Mouse (Mus musculus) heart, postnatal 0 days (tissue): Measurements from ENCODE around the gene Ddx27. TPM values are rescaled to one million over a fixed set of nuclear protein-coding genes. Genes with fewer than 3 reads are reported as not detected.

Experiments
- ATAC-seq: fragments of 200-750 bp; cut with Nextera tagmentation; 2 replicates; pipeline ENCODE4 v1.8.0; 2017; ENCODE audit warnings: low read depth, moderate number of reproducible peaks, moderate library complexity; ENCODE audit not compliant: insufficient read depth
- DNase-seq: peaks from one replicate; pipeline ENCODE4 v3.0.0-alpha.2; 2016; ENCODE audit warnings: low spot score
- H3K27ac ChIP-seq: fragments of 300-500 bp; sonication (generic); 2 replicates; pipeline ENCODE4 v1.5.1; 2014; ENCODE audit warnings: low read depth, mild to moderate bottlenecking
- H3K27me3 ChIP-seq: fragments of 300-500 bp; sonication (generic); 2 replicates; pipeline ENCODE4 v1.6.1; 2014; ENCODE audit warnings: low read length, mixed read lengths; ENCODE audit not compliant: control insufficient read depth, insufficient read depth
- H3K36me3 ChIP-seq: fragments of 300-500 bp; sonication (generic); replicated peaks from 2 replicates; pipeline ENCODE4 v1.6.1; 2014; ENCODE audit warnings: low read length, mixed read lengths; ENCODE audit not compliant: control insufficient read depth, insufficient read depth
- H3K4me1 ChIP-seq: fragments of 300-500 bp; sonication (generic); 2 replicates; pipeline ENCODE4 v1.6.1; 2014; ENCODE audit warnings: antibody characterized with exemption; ENCODE audit not compliant: control insufficient read depth, insufficient read depth
- H3K4me2 ChIP-seq: fragments of 300-500 bp; sonication (generic); 2 replicates; pipeline ENCODE4 v1.6.1; 2014; ENCODE audit warnings: low read depth, mild to moderate bottlenecking, low read length, moderate library complexity
- H3K4me3 ChIP-seq: fragments of 300-500 bp; sonication (generic); 2 replicates; pipeline ENCODE4 v1.5.1; 2014; ENCODE audit warnings: low read depth, low read length
- H3K9ac ChIP-seq: fragments of 300-500 bp; sonication (generic); replicated peaks from 2 replicates; pipeline ENCODE4 v1.6.1; 2014; ENCODE audit warnings: low read depth, low read length, mixed read lengths
- H3K9me3 ChIP-seq: fragments of 300-500 bp; sonication (generic); replicated peaks from 2 replicates; pipeline ENCODE4 v1.6.1; 2016; ENCODE audit warnings: low read length; ENCODE audit not compliant: control insufficient read depth
- CTCF ChIP-seq: IDR thresholded peaks from 2 replicates; pipeline ENCODE4 v1.5.1; 2016; ENCODE audit warnings: antibody characterized with exemption, control low read depth, low read depth
- EP300 ChIP-seq: IDR thresholded peaks from 2 replicates; pipeline ENCODE4 v1.6.1; 2016; ENCODE audit warnings: antibody characterized with exemption, low read depth
- WGBS: fragments of 180-500 bp; shearing (Covaris S2); extraction: QIAGEN DNeasy Blood & Tissue Kit; methylation state at CpG from one replicate; pipeline ENCODE4 v1.1.7; 2014; 5-methylcytosine and 5-hydroxymethylcytosine counted together
- polyA plus RNA-seq: library from polyadenylated mRNA; unstranded; fragments of >200 nt; fragmentation: Nextera tagmentation; extraction: Ambion mirVana; gene quantifications from 2 replicates; pipeline ENCODE4 v1.2.1, GENCODE M21; 2015
- total RNA-seq: library from RNA; depleted of rRNA; stranded (reverse); fragments of >200 nt; gene quantifications from 2 replicates; pipeline ENCODE4 v1.2.3, GENCODE M21; 2014; ENCODE audit warnings: low replicate concordance

Ddx27 gene
- total and polyA plus RNA-seq, 2 experiments from 2014 or later, result 13.9 to 17.3 TPM

DNA sequence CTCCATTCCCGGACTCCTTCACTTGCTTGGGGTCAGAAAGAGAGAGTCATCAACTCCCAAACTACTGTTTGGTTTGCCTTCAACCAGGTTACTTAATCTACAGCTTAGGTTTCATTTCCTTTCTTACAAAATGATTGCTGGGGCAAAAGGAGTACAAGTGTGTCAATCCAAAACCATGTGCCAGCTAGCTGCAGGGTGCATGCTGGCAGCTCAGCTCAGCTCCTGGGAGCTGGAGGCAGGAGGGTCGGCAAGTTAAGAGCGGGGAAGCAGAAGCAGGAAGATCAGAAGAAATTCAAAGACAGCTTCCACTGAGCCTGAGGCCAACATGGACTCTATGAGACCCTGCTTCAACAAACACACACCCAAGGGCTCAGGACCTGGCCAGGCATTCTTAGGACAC lies 45.4 kb downstream of the Ddx27 start:
- Histone ChIP-seq H3K4me1 (peaks cover 15% of the 10 kb centered on the region), H3K27me3 (no peaks in the 10 kb centered on the region), H3K9me3 (no peaks in the 10 kb centered on the region), H3K9ac (no peak overlapping the region), H3K36me3 (peaks cover 41% of the 10 kb centered on the region), H3K4me3 (no peak overlapping the region), H3K4me2 (peak overlapping the region; percentile 10; the same call in 1 of the 2 replicates), H3K27ac (no peak overlapping the region)
- TF ChIP-seq CTCF (no peak), EP300 (no peak)
- ATAC-seq (no peak), DNase-seq (no peak)
- 65% methylated on average over 3 of the region's 3 CpGs for WGBS

DNA sequence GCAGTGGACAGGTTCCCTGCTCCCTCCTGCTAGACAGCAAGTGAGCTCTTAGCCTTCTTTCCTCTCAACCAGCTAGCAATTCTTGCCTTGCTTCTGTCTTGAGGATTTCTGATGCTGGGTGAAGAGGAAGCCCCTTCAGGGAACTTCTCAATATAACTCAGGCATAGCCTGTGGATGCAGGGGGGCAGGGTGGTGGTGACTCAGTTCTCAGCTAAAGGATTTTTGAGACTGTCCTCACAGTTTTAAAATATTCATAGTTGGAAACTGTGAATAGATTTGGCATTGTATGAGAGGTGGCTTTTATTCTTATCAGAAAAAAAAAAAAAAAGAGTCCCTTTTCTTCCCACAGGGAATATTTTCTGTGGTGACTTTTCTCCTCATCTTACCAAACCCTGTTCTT lies 45.8 kb downstream of the Ddx27 start:
- H3K4me1 ChIP-seq, result peaks cover 15% of the 10 kb centered on the region
- ATAC-seq (no peak), DNase-seq (no peak)
- TF ChIP-seq EP300, result no peak
- TF ChIP-seq CTCF, result no peak
- H3K9ac ChIP-seq, result no peak overlapping the region
- no peaks in the 10 kb centered on the region for H3K27me3 ChIP-seq
- H3K27ac ChIP-seq, result no peak overlapping the region
- H3K9me3 ChIP-seq, result no peaks in the 10 kb centered on the region
- no peak overlapping the region for H3K4me3 ChIP-seq
- peaks cover 41% of the 10 kb centered on the region for H3K36me3 ChIP-seq
- H3K4me2 ChIP-seq, result peak overlapping the region; percentile 88; the same call in 1 of the 2 replicates

DNA sequence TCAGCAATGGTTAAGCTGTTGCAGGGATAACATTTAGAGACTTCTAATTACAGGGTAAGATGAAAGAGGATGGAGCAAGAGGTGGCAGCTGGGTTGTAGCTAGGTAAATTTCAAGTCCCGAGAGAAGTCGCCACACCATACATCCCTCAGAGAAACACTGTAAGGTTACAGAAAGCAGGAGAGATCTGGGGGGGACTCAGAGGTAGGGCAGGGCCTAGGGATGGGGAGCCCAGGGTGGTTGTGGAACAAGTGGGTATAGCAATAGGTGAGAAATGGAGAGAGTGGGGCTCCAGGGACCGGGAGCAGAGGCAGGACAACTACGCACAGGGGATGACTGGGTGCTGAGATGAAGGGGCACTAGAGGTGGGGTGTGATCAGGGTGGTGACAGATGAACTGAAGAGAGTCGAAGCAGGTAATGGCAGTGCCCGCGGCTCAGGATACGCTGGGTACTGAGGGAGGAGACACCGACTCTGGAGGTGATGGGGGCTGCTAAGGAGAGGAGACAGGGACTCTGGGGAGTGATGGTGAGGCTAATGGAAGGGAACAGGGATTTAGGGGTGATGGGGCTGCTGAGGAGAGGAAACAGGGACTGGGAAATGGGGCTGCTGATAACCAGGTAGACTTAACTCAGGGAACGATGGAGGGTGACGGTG lies 46.5 kb downstream of the Ddx27 start:
- Histone ChIP-seq H3K9ac (peak overlapping the region; percentile 78), H3K9me3 (no peaks in the 10 kb centered on the region), H3K4me1 (peaks cover 15% of the 10 kb centered on the region), H3K27ac (peak overlapping the region; percentile 93; the same call in 1 of the 2 replicates), H3K27me3 (no peaks in the 10 kb centered on the region), H3K4me2 (peak overlapping the region; percentile 88), H3K36me3 (peaks cover 41% of the 10 kb centered on the region), H3K4me3 (peak overlapping the region; percentile 90)
- TF ChIP-seq EP300 (no peak), CTCF (no peak)
- ATAC-seq (no peak), DNase-seq (no peak)
- 19% methylated on average over 11 of the region's 11 CpGs for WGBS

DNA sequence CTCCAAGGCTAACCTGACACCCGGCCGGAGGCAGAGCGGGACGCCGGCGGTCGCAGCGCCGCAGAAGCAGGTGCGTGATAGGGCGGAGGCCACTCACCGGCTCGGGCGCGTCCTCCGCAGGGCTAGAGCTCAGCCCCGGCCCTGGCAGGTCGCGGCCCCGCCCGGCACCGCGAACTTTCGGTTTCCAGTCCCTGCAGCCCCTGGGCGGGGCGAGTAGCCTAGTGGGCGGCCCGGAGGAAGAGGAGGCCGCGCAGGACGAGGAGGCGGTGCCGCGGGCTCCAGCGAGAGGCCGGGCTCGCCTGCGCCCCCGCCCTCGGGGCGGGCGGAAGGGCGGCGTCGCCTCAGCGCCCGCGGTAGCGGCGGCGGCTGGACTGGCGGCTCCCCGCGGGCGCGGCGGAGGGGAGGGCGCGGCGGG lies 47.5 kb downstream of the Ddx27 start:
- Histone ChIP-seq H3K9me3 (no peaks in the 10 kb centered on the region), H3K36me3 (peaks cover 31% of the 10 kb centered on the region), H3K4me3 (peak overlapping the region; percentile 90), H3K4me1 (peaks cover 15% of the 10 kb centered on the region), H3K9ac (peak overlapping the region; percentile 78), H3K4me2 (peak overlapping the region; percentile 88), H3K27ac (peak overlapping the region; percentile 93), H3K27me3 (no peaks in the 10 kb centered on the region)
- 0% methylated on average over 36 of the region's 60 CpGs for WGBS
- DNase-seq (peak; percentile 95), ATAC-seq (peak; percentile 94)
- no peak for TF ChIP-seq CTCF
- no peak; the same call in 1 of the 2 replicates for TF ChIP-seq EP300

DNA sequence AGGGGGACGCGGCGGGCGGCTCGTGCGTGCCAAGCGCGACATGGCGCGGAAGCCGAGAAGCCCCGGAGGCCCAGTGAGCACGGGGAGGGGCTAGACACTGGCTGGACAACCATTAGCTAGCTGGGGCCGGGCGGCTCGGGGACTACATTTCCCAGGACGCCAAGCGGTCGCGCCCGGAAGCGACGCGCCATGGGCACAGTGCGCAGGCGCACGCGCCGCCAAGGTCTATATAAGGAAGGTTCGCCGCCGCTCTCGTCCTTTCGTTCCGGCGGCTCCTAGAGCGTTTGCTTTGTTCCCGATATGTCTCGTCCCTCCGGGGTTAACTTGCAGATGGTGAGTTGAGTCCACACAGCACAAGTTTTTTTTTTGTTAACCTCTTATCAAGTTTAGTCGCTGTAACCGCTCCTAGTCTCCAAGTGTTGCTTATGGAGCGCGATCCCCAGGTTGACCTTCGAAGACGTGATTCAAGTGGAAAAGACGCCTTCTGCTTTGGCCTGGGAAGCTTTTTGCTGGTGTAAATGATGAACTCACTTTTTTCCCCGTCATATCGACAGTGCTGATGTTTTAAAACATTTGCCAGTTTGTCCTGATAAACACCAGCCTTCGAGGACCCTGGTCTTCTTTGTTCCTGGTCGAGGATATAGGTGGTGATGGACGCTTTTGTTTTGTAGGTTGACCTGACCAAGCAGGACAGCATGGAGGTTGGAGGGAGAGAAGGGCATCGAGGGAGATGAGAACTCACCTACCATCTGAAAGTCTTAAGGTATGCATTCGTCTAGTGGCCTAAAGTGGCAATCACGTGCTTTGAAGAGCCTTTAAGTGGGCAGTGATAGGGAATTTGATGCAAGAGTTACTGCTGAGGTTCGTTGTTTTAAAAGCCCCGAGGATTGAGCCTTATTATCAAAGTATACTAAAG lies 48.2 kb downstream of the Ddx27 start, which contains the start of gene Znfx1:
Gene Znfx1, minus strand, starts transcription at position 51 of the 916 bp plus-strand sequence.
- under 1% methylated on average over 54 of the region's 57 CpGs for WGBS
- TF ChIP-seq CTCF, result no peak
- peak within 1 kb of the TSS; percentile 78 for H3K9ac ChIP-seq
- H3K4me3 ChIP-seq, result peak within 1 kb of the TSS; percentile 90
- H3K4me2 ChIP-seq, result peak within 1 kb of the TSS; percentile 88
- peak within 1 kb of the TSS; percentile 93 for H3K27ac ChIP-seq
- H3K9me3 ChIP-seq, result no peaks in the 10 kb centered on the region
- peak; percentile 94 for ATAC-seq
- peaks cover 26% of the 10 kb centered on the region for H3K36me3 ChIP-seq
- H3K4me1 ChIP-seq, result peaks cover 15% of the 10 kb centered on the region
- H3K27me3 ChIP-seq, result no peaks in the 10 kb centered on the region
- peak; percentile 95 for DNase-seq
